ENCODE assay signal across 16 mouse cellular contexts in the genomic region with DNA sequence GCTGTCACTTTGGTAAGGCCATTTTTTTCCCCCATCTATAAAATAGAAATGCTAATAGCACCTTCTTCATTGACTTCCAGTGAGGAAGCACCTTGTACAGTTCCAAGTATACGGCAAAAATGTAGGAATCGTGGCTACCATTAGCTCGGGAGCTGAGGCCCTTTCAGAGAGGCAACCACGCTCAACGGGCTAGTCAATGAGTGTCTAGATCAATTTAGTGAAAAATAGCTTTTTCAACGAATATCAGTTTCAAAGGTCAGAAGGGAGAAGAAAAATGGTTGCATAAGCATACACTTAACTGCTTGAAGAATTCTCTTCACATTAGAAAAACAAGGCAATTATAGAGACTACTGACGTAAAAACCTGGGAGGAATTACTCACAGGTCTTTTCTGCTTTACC. TPM values are rescaled to one million over a fixed set of nuclear protein-coding genes. Genes with fewer than 3 reads are reported as not detected.
"Had no signal": no experiment of that assay in that cellular context is flagged by ENCODE, and none has a peak within 500 bp of the region (broad histone marks: within the 10 kb centered on the region; RNA-seq: fewer than 3 reads in every experiment).

No protein-coding gene starts in this region.

- H3K36me3 ChIP-seq: limb, embryonic 15.5 days; midbrain, embryonic 12.5 days; neural tube, embryonic 13.5 days had no signal

- H3K9me3 ChIP-seq: limb, embryonic 15.5 days; midbrain, embryonic 12.5 days; neural tube, embryonic 13.5 days had no signal

- ATAC-seq: hindbrain, embryonic 16.5 days; inflammation-experienced regulatory T-cells, adult 6 months; midbrain, embryonic 16.5 days had no signal

- H3K27me3 ChIP-seq: limb, embryonic 15.5 days; midbrain, embryonic 12.5 days; neural tube, embryonic 13.5 days had no signal

- H3K27ac ChIP-seq: limb, embryonic 15.5 days; liver, embryonic 14.5 days; midbrain, embryonic 12.5 days; neural tube, embryonic 13.5 days had no signal

- H3K4me2 ChIP-seq: limb, embryonic 15.5 days; midbrain, embryonic 12.5 days; neural tube, embryonic 13.5 days had no signal

- H3K4me3 ChIP-seq: limb, embryonic 15.5 days; midbrain, embryonic 12.5 days; neural tube, embryonic 13.5 days had no signal

- H3K9ac ChIP-seq: limb, embryonic 15.5 days; liver, embryonic 14.5 days; midbrain, embryonic 12.5 days; neural tube, embryonic 13.5 days had no signal

- DNase-seq: layer of hippocampus, postnatal 36 days; lung, adult 18-20 months; retina, postnatal 1 day; right cerebral cortex, postnatal 4 days; spleen, adult 18-20 months; thymus, adult 18-20 months; thymus, postnatal 14 days had no signal

RNA-seq across cellular contexts. Expression of a gene that starts 47.2 kb away (rescaled TPM):
- polyA plus RNA-seq: inflammation-experienced regulatory T-cells, adult 6 months; large intestine, adult 2 months; liver, embryonic 14.5 days; stomach, embryonic 14.5 days had no signal
